Mouse (Mus musculus): Measurements from ENCODE around the gene Mmp12.
"Not testable (repeated sequence)": the region's sequence is repeated elsewhere in the genome, so short reads cannot be mapped to it uniquely, and the experiment has no call there.

The Mmp12 gene

GRCm38 (mm10) chr9:7344107-7344506, at the start of gene Mmp12:
TSS of gene Mmp12 (plus strand) at chr9:7344381.
- DNase-seq (ENCODE audit: low spot score in 2 of 2), result no peak

DNA sequence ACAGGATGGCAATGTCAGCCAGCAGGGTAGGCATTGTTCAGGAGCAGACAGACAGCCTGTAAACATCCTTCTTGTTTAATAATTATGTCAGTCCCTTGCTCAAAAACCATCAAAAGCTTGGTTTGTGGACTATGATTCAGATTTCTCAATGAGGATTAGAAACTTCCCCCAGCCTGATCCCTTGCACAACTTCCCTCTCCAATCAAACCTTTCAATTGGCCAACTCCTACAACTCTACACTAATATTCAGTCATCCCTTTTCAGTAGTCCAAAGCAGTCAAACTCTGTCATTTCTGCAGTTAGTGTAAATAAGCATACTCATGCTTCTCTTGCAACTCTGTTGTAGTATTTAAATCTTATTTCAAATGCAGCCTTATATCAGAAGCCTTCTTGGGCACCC, 12.3 kb upstream of the Mmp12 start:
- DNase-seq (ENCODE audit: low spot score in 2 of 2), result no peak

DNA sequence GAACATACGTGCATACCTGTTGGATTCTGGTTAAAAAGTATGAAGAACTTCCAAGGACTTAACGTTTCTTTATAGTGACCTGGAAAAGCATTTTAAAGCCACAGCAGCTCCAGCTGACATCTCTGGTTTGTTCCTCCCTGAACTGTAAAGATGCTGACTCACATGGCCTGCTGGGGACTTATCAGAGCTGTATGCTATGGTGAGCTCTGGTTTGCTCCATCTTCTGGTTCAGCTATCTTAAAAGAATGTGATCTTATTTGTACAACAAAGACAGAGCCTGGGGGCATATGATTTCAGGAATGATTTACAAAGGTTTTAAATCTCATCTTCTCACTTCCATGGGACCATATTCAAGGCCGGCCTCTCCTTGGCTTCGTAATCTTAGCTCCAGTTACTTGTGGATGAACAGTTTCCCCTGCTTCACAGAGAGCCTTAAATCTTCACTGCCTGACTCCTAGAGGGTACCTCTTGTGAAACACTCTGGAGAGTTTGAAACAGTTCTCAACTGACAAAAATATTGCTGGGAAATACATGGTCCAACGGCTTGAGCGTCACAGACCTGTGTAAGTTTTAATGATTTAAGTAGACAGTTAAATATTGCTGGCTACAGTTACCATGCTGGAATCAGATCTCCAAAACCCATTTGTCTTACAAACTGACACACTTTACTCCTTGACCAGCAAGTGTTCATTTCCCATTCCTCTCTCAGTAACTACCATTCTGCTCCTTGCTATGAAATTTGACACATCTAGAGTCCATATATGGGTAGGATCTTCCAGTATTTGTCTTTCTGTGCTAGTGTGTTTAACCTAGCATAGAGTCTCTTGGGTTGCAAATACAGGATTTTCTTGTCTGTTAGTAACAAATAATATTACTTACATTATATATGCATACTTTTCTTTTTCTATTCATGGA, 8.2 kb upstream of the Mmp12 start:
- no peak for DNase-seq (ENCODE audit: low spot score in 2 of 2)

DNA sequence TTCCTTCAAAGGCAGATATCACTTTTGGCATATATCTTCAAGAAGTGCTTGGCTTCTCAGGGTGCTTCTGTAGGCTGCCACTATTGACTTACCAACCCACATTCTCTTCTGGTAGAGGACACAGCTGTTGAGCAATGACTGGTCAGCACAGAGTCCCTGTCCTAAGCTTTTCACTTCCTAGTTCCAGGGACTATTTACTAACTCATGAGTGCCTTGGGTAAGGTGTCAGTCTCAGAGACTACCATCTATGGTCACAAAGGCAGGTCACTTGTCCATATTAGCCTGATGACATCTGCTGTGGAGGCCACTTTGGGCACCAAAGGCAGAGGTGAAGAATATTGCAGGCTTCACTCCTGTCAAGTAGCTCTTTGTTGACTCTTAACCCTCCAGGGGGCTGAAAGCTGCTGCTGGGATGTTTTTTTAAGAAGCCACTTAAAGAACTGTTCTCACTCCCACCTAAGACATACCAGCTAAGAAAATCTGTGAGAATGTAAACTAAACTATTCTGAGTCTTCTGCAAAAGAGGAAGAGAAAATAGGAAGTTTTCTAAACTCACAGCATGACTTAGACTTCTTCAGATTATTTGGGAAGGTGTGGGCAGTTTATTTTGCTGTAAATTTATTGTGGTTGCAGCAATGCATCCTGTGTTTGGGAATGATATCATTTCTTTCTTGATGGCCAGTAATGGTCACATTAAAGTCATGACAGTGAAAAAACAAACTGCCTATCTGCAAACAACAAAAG, 7.3 kb upstream of the Mmp12 start:
- DNase-seq (ENCODE audit: low spot score in 2 of 2), result peak in 1 of 2 experiments; percentile 2

DNA sequence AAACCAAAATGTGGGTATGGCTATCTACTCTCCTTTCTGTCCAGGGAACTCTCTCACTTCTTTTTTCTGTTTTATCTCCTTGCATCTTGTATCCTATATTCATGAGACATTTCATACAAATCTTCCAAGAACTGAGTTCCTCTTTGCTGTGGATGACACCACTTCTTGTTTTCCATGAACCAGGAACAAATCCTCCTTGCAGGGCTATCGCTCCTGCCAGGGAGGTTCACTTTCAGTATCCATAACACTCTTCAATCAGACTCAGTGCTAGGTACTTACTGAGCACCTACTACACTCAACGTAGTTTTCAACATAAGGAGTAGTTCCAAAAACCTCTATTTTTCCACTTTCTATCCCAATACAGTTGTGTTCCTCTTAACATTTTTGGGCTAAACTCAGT, 1.3 kb downstream of the Mmp12 start:
- DNase-seq (ENCODE audit: low spot score in 2 of 2), result no peak

DNA sequence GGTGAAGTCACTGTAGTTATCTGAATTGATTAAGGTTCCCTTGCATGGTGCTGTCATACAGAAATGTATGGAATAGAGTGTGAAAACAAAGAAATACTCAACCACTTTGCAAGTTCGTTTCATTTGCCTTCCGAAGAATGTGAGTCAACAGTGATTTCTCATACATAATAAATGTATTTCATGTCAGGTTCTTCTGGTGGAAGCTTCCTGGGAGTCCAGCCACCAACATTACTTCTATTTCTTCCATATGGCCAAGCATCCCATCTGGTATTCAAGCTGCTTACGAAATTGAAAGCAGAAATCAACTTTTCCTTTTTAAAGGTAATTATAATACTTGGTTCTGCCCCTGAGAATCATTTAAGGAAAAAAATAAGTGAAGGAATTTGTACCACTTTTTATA, 10.4 kb downstream of the Mmp12 start:
- peak in 1 of 2 experiments; percentile 18 for DNase-seq (ENCODE audit: low spot score in 2 of 2)

DNA sequence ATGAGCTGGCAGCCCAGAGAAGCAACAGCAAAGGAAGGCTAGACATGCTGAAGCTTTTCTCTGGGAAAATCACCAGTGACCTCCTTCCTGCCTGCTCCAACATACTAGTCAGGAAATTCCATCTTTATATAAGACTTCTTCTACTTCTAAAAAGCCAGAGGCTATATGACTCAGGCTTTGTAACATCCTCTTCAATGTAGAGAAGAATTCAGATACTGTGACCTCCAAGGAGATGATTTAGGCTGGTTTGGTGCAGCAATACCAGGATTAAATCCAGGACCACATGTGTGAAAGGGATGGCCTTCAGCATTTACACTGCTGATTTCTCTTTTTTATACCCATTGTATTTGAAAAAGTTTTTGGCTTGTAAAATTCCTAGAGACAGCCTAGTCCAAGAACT, 43.8 kb downstream of the Mmp12 start, which contains the start of gene Mmp1b:
Gene Mmp1b, minus strand, starts transcription at position 101 of the 400 bp plus-strand sequence.
- no peak for DNase-seq (ENCODE audit: low spot score in 2 of 2)

DNA sequence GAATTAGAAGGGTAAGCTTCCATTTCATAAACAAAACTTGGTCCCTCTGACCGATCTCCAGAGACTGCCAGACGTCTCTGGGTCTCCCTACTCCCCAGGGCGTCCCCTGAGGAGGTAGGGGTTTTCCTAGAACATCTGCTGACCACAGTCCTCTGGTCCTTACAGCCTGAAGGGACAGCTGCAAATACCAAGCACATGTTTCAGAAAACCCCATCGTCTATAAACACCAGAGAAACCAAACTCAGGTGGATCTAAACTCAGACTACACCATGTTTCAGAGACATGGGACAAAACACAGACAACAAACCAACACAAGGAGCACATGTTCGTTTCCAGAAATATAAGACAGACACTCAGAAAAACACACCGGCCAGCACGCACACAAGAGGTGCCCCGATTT, 52.4 kb downstream of the Mmp12 start:
- DNase-seq (ENCODE audit: low spot score in 2 of 2), result not testable (repeated sequence)

Measured in frontal cortex, postnatal 36 days (tissue).